Mouse (Mus musculus) monocyte, adult 5-6 weeks (primary cell): ENCODE data around the gene Pmepa1. TPM values are rescaled to one million over a fixed set of nuclear protein-coding genes. Genes with fewer than 3 reads are reported as not detected.

Experiments used
- ATAC-seq: fragments of 153-309, 156-312 bp; replicated peaks from 2 replicates; pipeline ENCODE4 v1.8.0; 2017; ENCODE audit warnings: mild to moderate bottlenecking; ENCODE audit not compliant: low TSS enrichment, insufficient number of reproducible peaks, severe bottlenecking, poor library complexity, low FRiP score
- total RNA-seq: library from RNA; stranded (forward); fragments of 200-1000, 200-491, 200-594 nt; gene quantifications from 3 replicates; pipeline ENCODE4 v1.2.3, GENCODE M21; 2017

The Pmepa1 gene
- total RNA-seq, 1 experiment from 2014 or later, result 0.29 TPM

GRCm38 (mm10) chr2:173261497-173261896 is 14.8 kb downstream of the Pmepa1 start:
- ATAC-seq, result no peak

- ATAC-seq, result no peak
Measured at GRCm38 (mm10) chr2:173258459-173259091, 17.8 kb downstream of the Pmepa1 start.

- no peak for ATAC-seq
Measured at GRCm38 (mm10) chr2:173257610-173258009, 18.7 kb downstream of the Pmepa1 start.

GRCm38 (mm10) chr2:173256552-173256949 is 19.8 kb downstream of the Pmepa1 start:
- ATAC-seq, result no peak

GRCm38 (mm10) chr2:173255810-173256551 is 20.4 kb downstream of the Pmepa1 start:
- no peak for ATAC-seq

- no peak for ATAC-seq
Measured at GRCm38 (mm10) chr2:173253761-173254662, 22.3 kb downstream of the Pmepa1 start.

- no peak for ATAC-seq
Measured at GRCm38 (mm10) chr2:173251675-173252074, 24.7 kb downstream of the Pmepa1 start.

- 0 out of 2 replicates have a peak, but pooled peaks have one; percentile 8 for ATAC-seq
Measured at GRCm38 (mm10) chr2:173251133-173251532, 25.2 kb downstream of the Pmepa1 start.

GRCm38 (mm10) chr2:173250411-173250810 is 25.9 kb downstream of the Pmepa1 start:
- ATAC-seq, result no peak

GRCm38 (mm10) chr2:173249965-173250364 is 26.4 kb downstream of the Pmepa1 start:
- no peak for ATAC-seq

GRCm38 (mm10) chr2:173249386-173249785 is 26.9 kb downstream of the Pmepa1 start:
- ATAC-seq, result no peak

- ATAC-seq, result no peak
Measured at GRCm38 (mm10) chr2:173248822-173249221, 27.5 kb downstream of the Pmepa1 start.

- no peak for ATAC-seq
Measured at GRCm38 (mm10) chr2:173247911-173248310, 28.4 kb downstream of the Pmepa1 start.

GRCm38 (mm10) chr2:173247197-173247596 is 29.1 kb downstream of the Pmepa1 start:
- ATAC-seq, result no peak

GRCm38 (mm10) chr2:173246688-173247087 is 29.6 kb downstream of the Pmepa1 start:
- no peak for ATAC-seq

- no peak for ATAC-seq
Measured at GRCm38 (mm10) chr2:173245258-173245657, 31.1 kb downstream of the Pmepa1 start.

GRCm38 (mm10) chr2:173244108-173244507 is 32.2 kb downstream of the Pmepa1 start:
- no peak for ATAC-seq

GRCm38 (mm10) chr2:173243616-173244015 is 32.7 kb downstream of the Pmepa1 start:
- no peak for ATAC-seq

- ATAC-seq, result no peak
Measured at GRCm38 (mm10) chr2:173242874-173243273, 33.5 kb downstream of the Pmepa1 start.
